Mouse (Mus musculus): ENCODE measurements around the gene Tspan14.

The Tspan14 gene

DNA sequence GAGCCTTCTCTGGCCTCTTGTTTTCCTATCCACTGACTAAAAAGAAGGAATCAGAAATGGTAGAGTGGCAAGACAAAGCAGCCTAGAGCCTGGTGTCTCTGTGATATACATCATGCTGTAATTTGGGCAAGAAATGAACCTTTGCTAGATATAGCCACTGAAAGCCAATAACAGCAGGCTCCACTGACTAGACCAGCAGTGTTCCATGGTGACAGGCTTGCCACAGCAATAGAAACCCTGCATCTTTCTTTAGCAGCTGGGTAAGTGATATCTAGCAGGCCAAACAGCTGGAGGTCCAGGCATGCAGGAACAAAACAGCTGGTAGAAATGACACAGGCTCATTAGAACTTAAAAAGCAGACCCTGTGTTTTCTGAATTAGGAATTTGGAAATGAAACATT is 92.0 kb downstream of the Tspan14 start:
- no peak for DNase-seq (ENCODE audit: low read depth, low spot score)

DNA sequence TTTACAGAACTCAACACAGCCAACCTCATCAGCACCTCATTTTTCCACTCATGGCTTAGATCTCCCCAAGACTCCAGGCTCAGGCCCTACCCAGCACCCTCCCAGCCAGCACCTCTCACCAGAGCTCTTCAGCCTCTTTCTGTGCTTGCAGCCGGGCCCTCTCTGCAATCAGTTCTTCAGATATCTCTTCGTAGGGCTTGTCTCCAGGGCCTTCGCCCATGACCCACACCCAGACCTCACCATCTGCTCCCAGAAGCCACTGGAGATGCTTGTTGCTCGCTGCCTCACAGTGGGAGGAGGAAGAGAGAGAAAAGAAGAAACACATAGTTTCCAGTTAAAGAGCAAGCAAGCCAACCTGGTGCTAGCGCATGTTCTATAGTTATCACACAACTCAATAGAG is 92.6 kb downstream of the Tspan14 start:
- DNase-seq (ENCODE audit: low read depth, low spot score): no peak

- DNase-seq (ENCODE audit: low read depth, low spot score): no peak
Measured at GRCm38 (mm10) chr14:40870598-40870997, 96.0 kb downstream of the Tspan14 start.

DNA sequence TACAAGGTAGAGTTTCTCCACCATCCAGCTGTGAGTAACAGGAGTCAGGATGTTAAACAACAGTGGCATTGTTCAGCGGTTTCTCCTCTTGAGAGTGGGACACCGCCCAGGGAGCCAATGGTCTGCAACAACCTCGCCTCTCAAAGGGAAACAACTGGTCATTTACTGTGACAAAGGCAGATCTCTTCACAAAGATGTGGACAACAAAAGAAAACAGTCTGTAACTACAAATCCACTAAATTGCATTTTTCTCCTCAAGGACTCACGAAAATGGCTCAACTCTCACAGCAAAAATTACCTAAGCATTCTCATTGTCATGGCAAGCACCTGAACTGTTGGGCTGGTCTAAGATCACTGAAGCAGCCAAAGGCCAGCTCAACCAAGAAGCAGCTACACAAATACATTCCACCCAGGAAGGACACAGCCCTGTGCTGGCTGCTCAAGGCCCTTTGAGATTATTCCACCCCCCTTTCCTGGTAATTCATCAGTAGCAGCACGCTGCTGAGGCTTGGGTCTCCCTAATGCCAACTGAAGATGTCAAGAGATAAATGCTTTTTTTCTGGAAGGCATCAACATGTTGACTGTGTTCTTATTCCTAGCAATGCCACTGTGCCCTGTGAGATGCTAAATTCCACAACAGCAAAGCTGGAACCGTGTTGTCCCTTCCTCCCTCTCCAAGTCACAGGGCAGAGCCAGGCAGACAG is 101.6 kb downstream of the Tspan14 start:
- DNase-seq (ENCODE audit: low read depth, low spot score): peak; percentile 47

- no peak for DNase-seq (ENCODE audit: low read depth, low spot score)
Measured at GRCm38 (mm10) chr14:40863659-40864058, 102.9 kb downstream of the Tspan14 start.

- DNase-seq (ENCODE audit: low read depth, low spot score): no peak
Measured at GRCm38 (mm10) chr14:40863022-40863421, 103.6 kb downstream of the Tspan14 start.

Data from WW6 (cell line).